Mouse (Mus musculus): ENCODE data around the gene Zfp992. TPM values are rescaled to one million over a fixed set of nuclear protein-coding genes. Genes with fewer than 3 reads are reported as not detected.

The Zfp992 gene
- polyA plus RNA-seq (2014; fragmentation: Illumina TruSeq; extraction: RNeasy Lipid Tissue Mini Kit (QIAGEN cat#74804); ENCODE audit: low read depth, low replicate concordance) = 1.6 TPM

GRCm38 (mm10) chr4:146448950-146449349, at the start of gene Zfp992:
Gene Zfp992, plus strand, starts transcription at chr4:146449023.

GRCm38 (mm10) chr4:146501727-146502126, 52.9 kb downstream of the Zfp992 start, which contains the start of gene Zfp981:
Gene Zfp981, plus strand, starts transcription at chr4:146502027.

Other genes with a start within 250 kb of the Zfp992 start
- gene Zfp981, start 53.0 kb downstream of the Zfp992 start, polyA plus RNA-seq (2014; fragmentation: Illumina TruSeq; extraction: RNeasy Lipid Tissue Mini Kit (QIAGEN cat#74804); ENCODE audit: low read depth, low replicate concordance) = not detected
- gene Zfp993, start 161.9 kb downstream of the Zfp992 start, polyA plus RNA-seq (2014; fragmentation: Illumina TruSeq; extraction: RNeasy Lipid Tissue Mini Kit (QIAGEN cat#74804); ENCODE audit: low read depth, low replicate concordance) = 5.4 TPM

Measured in heart, adult 10 weeks (tissue).